25 mouse cellular contexts compared by ENCODE assay signal in genomic region chr13:41962915-41963314, GRCm38 (mm10).
"Had no signal": no experiment of that assay in that cellular context is flagged by ENCODE, and none has a peak within 500 bp of the region (broad histone marks: within the 10 kb centered on the region; RNA-seq: fewer than 3 reads in every experiment).

No protein-coding gene starts in this region.

- H3K27me3 ChIP-seq: heart, embryonic 13.5 days; heart, embryonic 15.5 days; hindbrain, embryonic 13.5 days; hindbrain, embryonic 15.5 days; kidney, embryonic 15.5 days; limb, embryonic 13.5 days; limb, embryonic 15.5 days had no signal

- DNase-seq: gastrocnemius, postnatal 14 days; gastrocnemius, postnatal 36 days; heart, adult 11 months; heart, adult 2 months; heart, postnatal 14 days; heart, postnatal 36 days; kidney, adult 11 months; kidney, adult 2 months; kidney, adult 9 months; kidney, postnatal 14 days; kidney, postnatal 36 days; layer of hippocampus, adult 9-11 months; layer of hippocampus, postnatal 36 days; left cerebral cortex, postnatal 4 days had no signal

- ATAC-seq: hindbrain, postnatal 0 days; intestine, embryonic 16.5 days had no signal

- H3K9ac ChIP-seq: heart, embryonic 13.5 days; heart, embryonic 15.5 days; hindbrain, embryonic 13.5 days; hindbrain, embryonic 15.5 days; kidney, embryonic 15.5 days; limb, embryonic 13.5 days; limb, embryonic 15.5 days had no signal

- H3K9me3 ChIP-seq: heart, embryonic 13.5 days; heart, embryonic 15.5 days; hindbrain, embryonic 13.5 days; hindbrain, embryonic 15.5 days; kidney, embryonic 15.5 days; limb, embryonic 13.5 days; limb, embryonic 15.5 days had no signal

- H3K27ac ChIP-seq: heart, adult 2 months; heart, embryonic 13.5 days; heart, embryonic 15.5 days; hindbrain, embryonic 13.5 days; hindbrain, embryonic 15.5 days; hindbrain, postnatal 0 days; kidney, embryonic 15.5 days; kidney, postnatal 0 days; limb, embryonic 13.5 days; limb, embryonic 15.5 days had no signal

- H3K4me2 ChIP-seq: heart, embryonic 11.5 days; heart, embryonic 13.5 days; heart, embryonic 15.5 days; hindbrain, embryonic 13.5 days; hindbrain, embryonic 15.5 days; kidney, embryonic 15.5 days; limb, embryonic 13.5 days; limb, embryonic 15.5 days had no signal

- H3K36me3 ChIP-seq: heart, embryonic 13.5 days; heart, embryonic 15.5 days; hindbrain, embryonic 13.5 days; hindbrain, embryonic 15.5 days; kidney, embryonic 15.5 days; limb, embryonic 13.5 days; limb, embryonic 15.5 days had no signal

- H3K4me1 ChIP-seq: heart, embryonic 13.5 days; heart, embryonic 15.5 days; hindbrain, embryonic 15.5 days; kidney, embryonic 15.5 days; limb, embryonic 15.5 days had no signal

- H3K4me3 ChIP-seq: heart, adult 2 months; heart, embryonic 13.5 days; heart, embryonic 15.5 days; hindbrain, embryonic 13.5 days; hindbrain, embryonic 15.5 days; kidney, embryonic 15.5 days; limb, embryonic 13.5 days; limb, embryonic 15.5 days had no signal
